Mouse (Mus musculus): ENCODE measurements around the gene 9530003J23Rik.
"Not testable (repeated sequence)": the region's sequence is repeated elsewhere in the genome, so short reads cannot be mapped to it uniquely, and the experiment has no call there.

The 9530003J23Rik gene

GRCm38 (mm10) chr10:117224102-117224990 is 14.2 kb downstream of the 9530003J23Rik start, which contains the start of gene Yeats4:
Gene Yeats4, minus strand, starts transcription at chr10:117224507.
- DNase-seq: peak; percentile 98

- no peak for DNase-seq
Observed at GRCm38 (mm10) chr10:117223758-117224101, 14.8 kb downstream of the 9530003J23Rik start.

GRCm38 (mm10) chr10:117222821-117223220 is 15.7 kb downstream of the 9530003J23Rik start:
- DNase-seq: no peak

GRCm38 (mm10) chr10:117218351-117218750 is 20.2 kb downstream of the 9530003J23Rik start:
- DNase-seq: no peak

GRCm38 (mm10) chr10:117217246-117217840 is 21.2 kb downstream of the 9530003J23Rik start:
- DNase-seq: no peak

GRCm38 (mm10) chr10:117216793-117217192 is 21.7 kb downstream of the 9530003J23Rik start:
- DNase-seq: peak; percentile 62 to 69

- DNase-seq: no peak
Observed at GRCm38 (mm10) chr10:117216132-117216495, 22.4 kb downstream of the 9530003J23Rik start.

- no peak for DNase-seq
Observed at GRCm38 (mm10) chr10:117215409-117216131, 22.9 kb downstream of the 9530003J23Rik start.

GRCm38 (mm10) chr10:117211023-117211422 is 27.5 kb downstream of the 9530003J23Rik start:
- DNase-seq: no peak

- peak; percentile 62 to 80 for DNase-seq
Observed at GRCm38 (mm10) chr10:117209469-117209938, 29.0 kb downstream of the 9530003J23Rik start.

- DNase-seq: not testable (repeated sequence)
Observed at GRCm38 (mm10) chr10:117208787-117209186, 29.7 kb downstream of the 9530003J23Rik start.

GRCm38 (mm10) chr10:117208221-117208620 is 30.3 kb downstream of the 9530003J23Rik start:
- DNase-seq: no peak

GRCm38 (mm10) chr10:117206070-117206469 is 32.4 kb downstream of the 9530003J23Rik start:
- no peak for DNase-seq

- DNase-seq: no peak
Observed at GRCm38 (mm10) chr10:117203558-117203981, 34.9 kb downstream of the 9530003J23Rik start.

GRCm38 (mm10) chr10:117202981-117203557 is 35.4 kb downstream of the 9530003J23Rik start:
- DNase-seq: peak in 1 of 2 experiments; percentile 22

- DNase-seq: no peak
Observed at GRCm38 (mm10) chr10:117199701-117200100, 38.8 kb downstream of the 9530003J23Rik start.

GRCm38 (mm10) chr10:117196696-117197095 is 41.8 kb downstream of the 9530003J23Rik start:
- DNase-seq: no peak

- no peak for DNase-seq
Observed at GRCm38 (mm10) chr10:117195748-117196147, 42.8 kb downstream of the 9530003J23Rik start.

GRCm38 (mm10) chr10:117195005-117195404 is 43.5 kb downstream of the 9530003J23Rik start:
- no peak for DNase-seq

GRCm38 (mm10) chr10:117193364-117193763 is 45.1 kb downstream of the 9530003J23Rik start:
- DNase-seq: no peak

- DNase-seq: no peak
Observed at GRCm38 (mm10) chr10:117185399-117186089, 53.0 kb downstream of the 9530003J23Rik start.

Measured in cerebellum, postnatal 10 days (tissue).